Mouse (Mus musculus): ENCODE data around the gene Tmem243. TPM values are rescaled to one million over a fixed set of nuclear protein-coding genes. Genes with fewer than 3 reads are reported as not detected.

Tmem243 gene
- polyA plus RNA-seq, 1 experiment from 2014 or later = 23.7 TPM

- no peaks in the 10 kb centered on the region for H3K36me3 ChIP-seq
- H3K4me1 ChIP-seq = no peaks in the 10 kb centered on the region
- H3K27ac ChIP-seq = no peak overlapping the region
- H3K27me3 ChIP-seq (ENCODE audit: low read depth, poor library complexity, severe bottlenecking) = no peaks in the 10 kb centered on the region
- no peak for DNase-seq (ENCODE audit: low spot score)
- WGBS = 82% methylated on average over 3 of the region's 3 CpGs
- H3K9me3 ChIP-seq (replicated peaks) = no peaks in the 10 kb centered on the region
- no peak overlapping the region for H3K4me3 ChIP-seq
These were observed 13.3 kb upstream of the Tmem243 start for GRCm38 (mm10) chr5:9086924-9087719.

GRCm38 (mm10) chr5:9090493-9091106 lies 9.9 kb upstream of the Tmem243 start:
- no peak overlapping the region for H3K4me3 ChIP-seq
- H3K9me3 ChIP-seq (replicated peaks) = no peaks in the 10 kb centered on the region
- WGBS = 89% methylated on average over 6 of the region's 6 CpGs
- H3K27me3 ChIP-seq (ENCODE audit: low read depth, poor library complexity, severe bottlenecking) = no peaks in the 10 kb centered on the region
- no peaks in the 10 kb centered on the region for H3K4me1 ChIP-seq
- no peaks in the 10 kb centered on the region for H3K36me3 ChIP-seq
- no peak for DNase-seq (ENCODE audit: low spot score)
- H3K27ac ChIP-seq = no peak overlapping the region

- no peaks in the 10 kb centered on the region for H3K27me3 ChIP-seq (ENCODE audit: low read depth, poor library complexity, severe bottlenecking)
- WGBS = 100% methylated on average over 1 of the region's 1 CpGs
- H3K27ac ChIP-seq = no peak overlapping the region
- no peak for DNase-seq (ENCODE audit: low spot score)
- no peaks in the 10 kb centered on the region for H3K9me3 ChIP-seq (replicated peaks)
- no peak overlapping the region for H3K4me3 ChIP-seq
- H3K4me1 ChIP-seq = no peaks in the 10 kb centered on the region
- no peaks in the 10 kb centered on the region for H3K36me3 ChIP-seq
These were observed 7.8 kb upstream of the Tmem243 start for GRCm38 (mm10) chr5:9092716-9093115.

GRCm38 (mm10) chr5:9093490-9093889 lies 7.0 kb upstream of the Tmem243 start:
- H3K27me3 ChIP-seq (ENCODE audit: low read depth, poor library complexity, severe bottlenecking) = no peaks in the 10 kb centered on the region
- no peak overlapping the region for H3K4me3 ChIP-seq
- no peaks in the 10 kb centered on the region for H3K9me3 ChIP-seq (replicated peaks)
- H3K36me3 ChIP-seq = no peaks in the 10 kb centered on the region
- WGBS = 85% methylated on average over 4 of the region's 4 CpGs
- no peak overlapping the region for H3K27ac ChIP-seq
- DNase-seq (ENCODE audit: low spot score) = no peak
- H3K4me1 ChIP-seq = no peaks in the 10 kb centered on the region

- H3K27me3 ChIP-seq (ENCODE audit: low read depth, poor library complexity, severe bottlenecking) = peaks cover 11% of the 10 kb centered on the region
- WGBS = under 1% methylated on average over 81 of the region's 83 CpGs
These were observed 657 bp downstream of the Tmem243 start for GRCm38 (mm10) chr5:9100849-9101801.

GRCm38 (mm10) chr5:9102696-9103095 lies 2.2 kb downstream of the Tmem243 start:
- Histone ChIP-seq H3K27ac (no peak overlapping the region), H3K36me3 (no peaks in the 10 kb centered on the region), H3K9me3 (replicated peaks) (no peaks in the 10 kb centered on the region), H3K4me3 (no peak overlapping the region), H3K27me3 (ENCODE audit: low read depth, poor library complexity, severe bottlenecking) (peaks cover 11% of the 10 kb centered on the region), H3K4me1 (peaks cover 12% of the 10 kb centered on the region)
- WGBS = 90% methylated on average over 2 of the region's 2 CpGs
- DNase-seq (ENCODE audit: low spot score) = no peak

More at GRCm38 (mm10) chr5:9100849-9101801, 657 bp downstream of the Tmem243 start:
- Histone ChIP-seq H3K9me3 (replicated peaks) (no peaks in the 10 kb centered on the region), H3K4me1 (peaks cover 9% of the 10 kb centered on the region), H3K36me3 (no peaks in the 10 kb centered on the region), H3K27ac (peak overlapping the region; percentile 92), H3K4me3 (peak overlapping the region; percentile 87)
- DNase-seq (ENCODE audit: low spot score) = peak; percentile 77

- Histone ChIP-seq H3K27me3 (ENCODE audit: low read depth, poor library complexity, severe bottlenecking) (peaks cover 11% of the 10 kb centered on the region), H3K9me3 (replicated peaks) (no peaks in the 10 kb centered on the region), H3K4me1 (peaks cover 12% of the 10 kb centered on the region), H3K36me3 (no peaks in the 10 kb centered on the region), H3K4me3 (no peak overlapping the region), H3K27ac (no peak overlapping the region)
- 91% methylated on average over 8 of the region's 8 CpGs for WGBS
- DNase-seq (ENCODE audit: low spot score) = no peak
These were observed 3.5 kb downstream of the Tmem243 start for GRCm38 (mm10) chr5:9103958-9104357.

- Histone ChIP-seq H3K4me1 (peaks cover 5% of the 10 kb centered on the region), H3K4me3 (no peak overlapping the region), H3K36me3 (no peaks in the 10 kb centered on the region), H3K9me3 (replicated peaks) (no peaks in the 10 kb centered on the region), H3K27me3 (ENCODE audit: low read depth, poor library complexity, severe bottlenecking) (peaks cover 10% of the 10 kb centered on the region), H3K27ac (no peak overlapping the region)
- 91% methylated on average over 6 of the region's 6 CpGs for WGBS
- no peak for DNase-seq (ENCODE audit: low spot score)
These were observed 6.3 kb downstream of the Tmem243 start for GRCm38 (mm10) chr5:9106806-9107205.

GRCm38 (mm10) chr5:9107296-9108089 lies 7.0 kb downstream of the Tmem243 start:
- Histone ChIP-seq H3K27ac (no peak overlapping the region), H3K27me3 (ENCODE audit: low read depth, poor library complexity, severe bottlenecking) (peaks cover 3% of the 10 kb centered on the region; the same call in 1 of the 2 replicates), H3K9me3 (replicated peaks) (no peaks in the 10 kb centered on the region), H3K4me1 (peaks cover 3% of the 10 kb centered on the region; the same call in 1 of the 2 replicates), H3K36me3 (no peaks in the 10 kb centered on the region), H3K4me3 (no peak overlapping the region)
- 87% methylated on average over 8 of the region's 8 CpGs for WGBS
- DNase-seq (ENCODE audit: low spot score) = no peak

GRCm38 (mm10) chr5:9108490-9108889 lies 8.0 kb downstream of the Tmem243 start:
- H3K27ac ChIP-seq = no peak overlapping the region
- WGBS = 63% methylated on average over 5 of the region's 5 CpGs
- no peak overlapping the region for H3K4me3 ChIP-seq
- no peak for DNase-seq (ENCODE audit: low spot score)
- no peaks in the 10 kb centered on the region for H3K27me3 ChIP-seq (ENCODE audit: low read depth, poor library complexity, severe bottlenecking)
- H3K9me3 ChIP-seq (replicated peaks) = no peaks in the 10 kb centered on the region
- H3K36me3 ChIP-seq = no peaks in the 10 kb centered on the region
- peaks cover 3% of the 10 kb centered on the region; the same call in 1 of the 2 replicates for H3K4me1 ChIP-seq

GRCm38 (mm10) chr5:9109582-9109981 lies 9.1 kb downstream of the Tmem243 start:
- Histone ChIP-seq H3K36me3 (no peaks in the 10 kb centered on the region), H3K4me1 (peaks cover 3% of the 10 kb centered on the region; the same call in 1 of the 2 replicates), H3K27me3 (ENCODE audit: low read depth, poor library complexity, severe bottlenecking) (no peaks in the 10 kb centered on the region), H3K9me3 (replicated peaks) (no peaks in the 10 kb centered on the region), H3K4me3 (no peak overlapping the region), H3K27ac (no peak overlapping the region)
- no peak for DNase-seq (ENCODE audit: low spot score)

- WGBS = 71% methylated on average over 2 of the region's 2 CpGs
- Histone ChIP-seq H3K36me3 (no peaks in the 10 kb centered on the region), H3K9me3 (replicated peaks) (no peaks in the 10 kb centered on the region), H3K27ac (no peak overlapping the region), H3K27me3 (ENCODE audit: low read depth, poor library complexity, severe bottlenecking) (no peaks in the 10 kb centered on the region), H3K4me1 (peaks cover 3% of the 10 kb centered on the region; the same call in 1 of the 2 replicates), H3K4me3 (no peak overlapping the region)
- no peak for DNase-seq (ENCODE audit: low spot score)
These were observed 10.8 kb downstream of the Tmem243 start for GRCm38 (mm10) chr5:9111285-9111684.

All from limb, embryonic 10.5 days (tissue).